Mouse (Mus musculus) neural tube, embryonic 14.5 days (tissue): ENCODE results near the gene Arhgef3. TPM values are rescaled to one million over a fixed set of nuclear protein-coding genes. Genes with fewer than 3 reads are reported as not detected.

Source experiments
- ATAC-seq: fragments of 200-750 bp; cut with Nextera tagmentation; 2 replicates; pipeline ENCODE4 v1.8.0; 2017; ENCODE audit warnings: low read depth, mild to moderate bottlenecking, moderate TSS enrichment, moderate library complexity
- H3K27ac ChIP-seq: fragments of 300-500 bp; sonication (generic); 2 replicates; pipeline ENCODE4 v1.5.1; 2014; ENCODE audit warnings: low read depth, mild to moderate bottlenecking, control low read depth, low read length, moderate library complexity, mixed read lengths
- H3K27me3 ChIP-seq: fragments of 300-500 bp; sonication (generic); 2 replicates; pipeline ENCODE4 v1.6.1; 2014; ENCODE audit warnings: low read length; ENCODE audit not compliant: control insufficient read depth, insufficient read depth
- H3K36me3 ChIP-seq: fragments of 300-500 bp; sonication (generic); 2 replicates; pipeline ENCODE4 v1.6.1; 2014; ENCODE audit warnings: low read length, mixed read lengths; ENCODE audit not compliant: control insufficient read depth, insufficient read depth
- H3K4me1 ChIP-seq: fragments of 300-500 bp; sonication (generic); 2 replicates; pipeline ENCODE4 v1.6.1; 2014; ENCODE audit warnings: low read length; ENCODE audit not compliant: control insufficient read depth, insufficient read depth
- H3K4me2 ChIP-seq: fragments of 300-500 bp; sonication (generic); 2 replicates; pipeline ENCODE4 v1.6.1; 2014; ENCODE audit warnings: mild to moderate bottlenecking, low read depth, low read length, control low read depth
- H3K4me3 ChIP-seq: fragments of 300-500 bp; sonication (generic); 2 replicates; pipeline ENCODE4 v1.5.1; 2014; ENCODE audit warnings: low read depth, low read length, control low read depth, mixed read lengths
- H3K9ac ChIP-seq: fragments of 300-500 bp; sonication (generic); replicated peaks from 2 replicates; pipeline ENCODE4 v1.6.1; 2014; ENCODE audit warnings: low read depth, mild to moderate bottlenecking, control low read depth, low read length, mixed read lengths
- H3K9me3 ChIP-seq: fragments of 300-500 bp; sonication (generic); 2 replicates; pipeline ENCODE4 v1.6.1; 2016; ENCODE audit warnings: low read length; ENCODE audit not compliant: control insufficient read depth
- WGBS: fragments of 180-500 bp; shearing (Covaris S2); extraction: QIAGEN DNeasy Blood & Tissue Kit; methylation state at CpG from one replicate; pipeline ENCODE4 v1.1.7; 2014; 5-methylcytosine and 5-hydroxymethylcytosine counted together
- polyA plus RNA-seq: library from polyadenylated mRNA; unstranded; fragments of >200 nt; fragmentation: Nextera tagmentation; extraction: Ambion mirVana; gene quantifications from 2 replicates; pipeline ENCODE4 v1.2.1, GENCODE M21; 2014

Arhgef3 gene
- polyA plus RNA-seq, 1 experiment from 2014 or later: 13.4 TPM

DNA sequence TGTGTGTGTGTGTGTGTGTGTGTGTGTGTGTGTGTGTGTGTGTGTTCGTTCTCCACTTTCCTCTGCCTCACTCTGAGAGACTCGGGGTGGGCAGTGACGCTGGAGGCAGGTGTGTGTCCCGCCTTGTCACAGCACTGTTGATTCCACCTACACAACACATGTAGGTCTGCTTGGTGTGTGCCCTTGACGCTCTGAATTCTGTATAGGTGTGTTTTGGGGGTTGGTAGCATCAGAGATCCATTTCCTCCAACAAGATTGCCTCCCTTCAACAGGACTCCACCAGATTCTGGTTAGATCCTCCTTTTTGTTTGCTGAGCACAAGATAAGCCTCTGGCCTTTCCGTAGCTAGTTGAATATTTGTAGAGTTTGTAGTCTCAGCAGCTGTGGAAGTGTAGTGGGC is 222.5 kb downstream of the Arhgef3 start:
- no peak overlapping the region for H3K27ac ChIP-seq
- H3K36me3 ChIP-seq: no peaks in the 10 kb centered on the region
- H3K9ac ChIP-seq: no peak overlapping the region
- no peak for ATAC-seq
- peaks cover 4% of the 10 kb centered on the region; the same call in 1 of the 2 replicates for H3K4me1 ChIP-seq
- 0 out of 2 replicates have a peak, but pooled peaks cover 12% of the 10 kb centered on the region for H3K27me3 ChIP-seq
- no peak overlapping the region for H3K4me2 ChIP-seq
- WGBS: 72% methylated on average over 6 of the region's 6 CpGs
- H3K4me3 ChIP-seq: no peak overlapping the region
- no peaks in the 10 kb centered on the region for H3K9me3 ChIP-seq

DNA sequence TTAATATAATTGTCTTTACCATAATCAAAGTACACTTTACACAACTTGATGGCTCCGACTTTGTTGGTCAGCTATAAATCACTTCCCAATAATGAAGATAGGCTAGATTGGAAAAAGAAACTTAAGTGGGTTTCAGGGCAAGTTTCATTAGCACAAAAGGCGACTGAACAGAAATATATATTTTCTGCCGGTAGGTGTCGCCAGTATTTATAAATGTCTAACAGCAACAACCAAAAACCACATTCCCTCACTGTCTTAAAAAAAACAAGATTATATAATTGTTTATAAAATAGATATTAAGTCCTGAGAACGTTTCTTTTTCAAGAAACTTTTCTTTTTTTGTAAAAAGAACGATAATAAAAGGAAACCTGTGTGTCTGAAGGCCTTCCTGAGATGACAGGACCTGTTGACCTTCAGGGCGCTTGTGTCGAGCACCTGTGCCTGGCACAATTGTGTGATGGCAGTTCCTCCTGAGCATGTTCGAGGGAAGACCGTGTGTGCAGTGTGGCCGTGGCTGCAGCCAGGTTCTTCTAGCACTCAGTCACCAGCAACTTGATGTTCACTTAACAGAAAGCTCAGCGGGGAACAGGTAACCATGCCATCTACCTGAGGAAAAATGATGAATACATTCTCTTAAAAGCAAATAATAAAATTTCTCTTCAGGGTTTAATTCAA is 223.5 kb downstream of the Arhgef3 start:
- no peaks in the 10 kb centered on the region for H3K9me3 ChIP-seq
- 39% methylated on average over 12 of the region's 12 CpGs for whole genome bisulfite sequencing
- no peaks in the 10 kb centered on the region for H3K36me3 ChIP-seq
- no peak overlapping the region for H3K9ac ChIP-seq
- ATAC-seq: no peak
- no peak overlapping the region for H3K4me3 ChIP-seq
- H3K27ac ChIP-seq: no peak overlapping the region
- 0 out of 2 replicates have a peak, but pooled peaks cover 12% of the 10 kb centered on the region for H3K27me3 ChIP-seq
- H3K4me1 ChIP-seq: peaks cover 4% of the 10 kb centered on the region; the same call in 1 of the 2 replicates
- H3K4me2 ChIP-seq: no peak overlapping the region

- no peaks in the 10 kb centered on the region for H3K36me3 ChIP-seq
- whole genome bisulfite sequencing: 72% methylated on average over 5 of the region's 5 CpGs
- H3K27ac ChIP-seq: no peak overlapping the region
- H3K4me2 ChIP-seq: no peak overlapping the region
- no peaks in the 10 kb centered on the region for H3K4me1 ChIP-seq
- H3K4me3 ChIP-seq: no peak overlapping the region
- no peak overlapping the region for H3K9ac ChIP-seq
- no peaks in the 10 kb centered on the region for H3K9me3 ChIP-seq
- 0 out of 2 replicates have a peak, but pooled peaks cover 3% of the 10 kb centered on the region for H3K27me3 ChIP-seq
- ATAC-seq: no peak
Measured at GRCm38 (mm10) chr14:27340682-27341415, 226.2 kb downstream of the Arhgef3 start.

GRCm38 (mm10) chr14:27341486-27341885 is 226.8 kb downstream of the Arhgef3 start:
- 76% methylated on average over 5 of the region's 5 CpGs for WGBS
- no peaks in the 10 kb centered on the region for H3K9me3 ChIP-seq
- no peaks in the 10 kb centered on the region for H3K27me3 ChIP-seq
- ATAC-seq: no peak
- H3K27ac ChIP-seq: no peak overlapping the region
- H3K9ac ChIP-seq: no peak overlapping the region
- no peak overlapping the region for H3K4me3 ChIP-seq
- H3K4me2 ChIP-seq: no peak overlapping the region
- H3K36me3 ChIP-seq: no peaks in the 10 kb centered on the region
- H3K4me1 ChIP-seq: no peaks in the 10 kb centered on the region

DNA sequence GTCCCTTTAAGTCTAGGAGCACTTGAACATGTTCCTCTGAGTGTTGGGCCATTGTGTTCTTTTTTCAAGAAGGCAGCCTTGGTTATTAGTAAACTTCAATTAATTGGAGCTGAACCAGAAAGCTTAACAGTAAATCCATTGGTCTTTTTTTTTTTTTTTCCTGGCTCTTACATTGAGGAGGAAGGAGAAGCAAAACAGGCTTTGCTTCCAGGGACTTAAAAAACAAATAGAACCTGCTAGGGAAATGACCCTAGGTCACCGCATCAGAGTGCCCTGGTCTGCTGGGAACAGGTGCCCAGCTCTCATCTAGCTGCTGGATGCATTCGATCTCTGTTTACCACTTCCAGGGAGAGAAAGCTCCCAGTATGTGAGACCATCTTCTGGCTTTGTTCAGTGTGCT is 227.8 kb downstream of the Arhgef3 start:
- no peaks in the 10 kb centered on the region for H3K9me3 ChIP-seq
- no peak overlapping the region for H3K9ac ChIP-seq
- no peak overlapping the region for H3K4me2 ChIP-seq
- H3K27me3 ChIP-seq: no peaks in the 10 kb centered on the region
- no peaks in the 10 kb centered on the region for H3K4me1 ChIP-seq
- no peaks in the 10 kb centered on the region for H3K36me3 ChIP-seq
- no peak for ATAC-seq
- no peak overlapping the region for H3K4me3 ChIP-seq
- H3K27ac ChIP-seq: no peak overlapping the region
- 83% methylated on average over 2 of the region's 2 CpGs for WGBS

DNA sequence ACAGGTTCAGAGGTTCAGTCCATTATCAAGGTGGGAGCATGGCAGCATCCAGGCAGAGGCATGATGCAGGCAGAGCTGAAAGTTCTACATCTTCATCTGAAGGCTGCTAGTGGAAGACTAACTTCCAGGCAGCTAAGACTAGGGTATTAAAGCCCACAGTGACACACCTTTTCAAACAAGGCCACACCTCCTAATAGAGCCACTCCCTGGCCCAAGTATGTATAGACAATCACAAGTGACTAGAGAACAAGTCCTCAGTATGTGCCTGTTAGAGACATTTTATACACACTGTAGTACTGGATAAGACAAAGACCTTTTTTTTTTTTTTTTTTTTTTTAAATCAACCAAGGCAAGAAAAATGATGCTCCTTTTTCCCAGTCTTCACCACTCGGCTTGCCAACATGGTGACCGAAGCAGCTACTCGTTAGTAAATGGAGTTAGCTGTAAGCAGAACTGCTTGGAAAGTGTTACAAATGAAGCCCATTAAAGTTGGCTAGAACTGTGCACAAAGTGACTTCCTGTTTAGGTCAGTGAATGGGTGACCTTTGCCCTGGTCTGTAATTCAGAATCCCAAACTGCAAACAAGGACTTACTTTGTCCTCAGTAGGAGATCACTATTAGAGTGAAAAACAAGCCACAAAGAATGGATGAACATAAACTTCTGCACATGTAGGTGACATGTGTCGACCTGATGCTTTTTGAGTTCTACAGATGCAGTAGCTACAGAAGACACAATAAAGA is 229.7 kb downstream of the Arhgef3 start:
- H3K4me3 ChIP-seq: no peak overlapping the region
- H3K36me3 ChIP-seq: no peaks in the 10 kb centered on the region
- no peak overlapping the region for H3K9ac ChIP-seq
- ATAC-seq: no peak
- 65% methylated on average over 4 of the region's 4 CpGs for WGBS
- H3K4me2 ChIP-seq: no peak overlapping the region
- no peak overlapping the region for H3K27ac ChIP-seq
- H3K4me1 ChIP-seq: no peaks in the 10 kb centered on the region
- no peaks in the 10 kb centered on the region for H3K9me3 ChIP-seq
- H3K27me3 ChIP-seq: no peaks in the 10 kb centered on the region

- H3K9me3 ChIP-seq: no peaks in the 10 kb centered on the region
- ATAC-seq: no peak
- H3K9ac ChIP-seq: no peak overlapping the region
- no peak overlapping the region for H3K4me3 ChIP-seq
- H3K4me1 ChIP-seq: no peaks in the 10 kb centered on the region
- H3K36me3 ChIP-seq: no peaks in the 10 kb centered on the region
- H3K4me2 ChIP-seq: no peak overlapping the region
- no peak overlapping the region for H3K27ac ChIP-seq
- WGBS: 87% methylated on average over 7 of the region's 7 CpGs
- no peaks in the 10 kb centered on the region for H3K27me3 ChIP-seq
Measured at GRCm38 (mm10) chr14:27345051-27345885, 230.6 kb downstream of the Arhgef3 start.

GRCm38 (mm10) chr14:27347224-27347623 is 232.5 kb downstream of the Arhgef3 start:
- 33% methylated on average over 3 of the region's 3 CpGs for WGBS

More at GRCm38 (mm10) chr14:27347224-27347623, 232.5 kb downstream of the Arhgef3 start:
- Histone ChIP-seq H3K27me3 (no peaks in the 10 kb centered on the region), H3K4me3 (no peak overlapping the region), H3K9me3 (no peaks in the 10 kb centered on the region), H3K9ac (no peak overlapping the region), H3K4me1 (no peaks in the 10 kb centered on the region), H3K27ac (no peak overlapping the region), H3K36me3 (no peaks in the 10 kb centered on the region), H3K4me2 (no peak overlapping the region)
- ATAC-seq: no peak
